Mouse (Mus musculus): Measurements from ENCODE around the gene Gm13539.
A peak's percentile ranks its signal among the peaks of the same experiment; 100 is the strongest.
"Not testable (repeated sequence)": the region's sequence is repeated elsewhere in the genome, so short reads cannot be mapped to it uniquely, and the experiment has no call there.

Gene Gm13539

GRCm38 (mm10) chr2:25781957-25782356 is at the start of gene Gm13539:
Gene Gm13539 (plus strand): TSS chr2:25782257.
- no peak for DNase-seq (ENCODE audit: low read depth, low spot score)

- DNase-seq (ENCODE audit: low read depth, low spot score) = no peak
Measured at GRCm38 (mm10) chr2:25733199-25733930, 48.7 kb upstream of the Gm13539 start.

DNA sequence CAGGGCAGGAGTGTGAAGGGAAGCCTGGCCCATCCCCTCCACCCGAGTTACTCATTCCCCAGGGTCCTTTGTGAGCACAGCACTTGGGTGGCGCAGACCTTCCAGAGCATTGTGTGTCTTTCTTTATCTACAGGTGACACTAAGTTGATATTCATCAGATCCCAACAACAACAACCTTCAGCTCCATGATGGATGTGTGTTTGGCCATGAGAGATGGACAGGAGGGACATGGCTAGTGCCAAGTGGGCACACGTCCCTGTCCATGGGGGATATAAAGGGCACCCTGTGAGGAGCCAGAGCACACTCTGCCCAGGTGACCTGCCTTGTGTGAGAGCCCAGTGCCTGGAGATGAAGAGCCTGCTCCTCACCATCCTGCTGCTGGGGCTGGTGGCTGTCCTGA is 45.3 kb upstream of the Gm13539 start, which contains the start of gene Obp2b:
Gene Obp2b, plus strand, starts transcription at position 301 of the 400 bp plus-strand sequence.
- DNase-seq (ENCODE audit: low read depth, low spot score) = not testable (repeated sequence)

DNA sequence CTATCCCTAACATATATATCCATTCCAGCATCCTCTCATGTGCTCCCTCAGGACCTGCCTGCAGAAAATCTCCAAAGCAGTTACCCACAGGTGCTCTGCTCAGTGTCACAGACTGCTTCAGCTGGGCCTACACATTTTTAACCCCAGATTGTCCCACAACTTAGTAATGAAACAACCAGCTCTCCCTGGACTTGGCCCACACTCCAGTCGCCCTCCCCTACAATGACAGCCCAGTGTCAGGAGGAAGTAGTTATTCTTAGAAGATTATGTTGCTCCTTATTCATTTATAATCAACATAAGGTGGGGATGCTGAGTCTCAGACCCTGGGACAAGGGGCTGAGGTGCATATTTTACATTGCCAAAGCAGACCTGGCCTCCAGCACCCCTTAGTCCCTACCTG is 40.4 kb upstream of the Gm13539 start:
- DNase-seq (ENCODE audit: low read depth, low spot score) = no peak

GRCm38 (mm10) chr2:25754201-25754600 is 27.9 kb upstream of the Gm13539 start:
- no peak for DNase-seq (ENCODE audit: low read depth, low spot score)

- DNase-seq (ENCODE audit: low read depth, low spot score) = no peak
Measured at GRCm38 (mm10) chr2:25758064-25758625, 23.9 kb upstream of the Gm13539 start.

- DNase-seq (ENCODE audit: low read depth, low spot score) = no peak
Measured at GRCm38 (mm10) chr2:25765269-25765668, 16.8 kb upstream of the Gm13539 start, which contains the start of gene Lcn3. Gene Lcn3 (plus strand): TSS chr2:25765569.

DNA sequence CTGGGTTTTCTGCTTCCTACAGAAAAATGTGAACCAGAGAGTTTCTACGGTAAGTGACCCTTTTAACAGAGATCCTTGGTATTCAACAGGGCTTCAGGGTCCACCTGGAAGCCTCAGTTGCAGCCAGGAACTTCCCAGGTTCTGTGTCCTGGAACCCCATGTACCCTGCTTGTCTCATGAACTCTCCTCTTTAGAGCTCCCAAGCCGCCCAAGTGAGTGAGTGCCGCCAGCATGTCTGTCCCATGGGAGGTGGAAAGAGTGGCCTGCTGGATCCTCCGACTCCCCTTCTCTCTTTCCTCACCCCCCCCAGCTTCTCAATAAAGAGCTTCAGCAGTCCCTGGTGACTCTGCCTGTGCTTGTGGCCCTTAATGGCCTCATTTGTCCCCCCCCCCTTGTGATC is 14.3 kb upstream of the Gm13539 start:
- DNase-seq (ENCODE audit: low read depth, low spot score) = no peak

DNA sequence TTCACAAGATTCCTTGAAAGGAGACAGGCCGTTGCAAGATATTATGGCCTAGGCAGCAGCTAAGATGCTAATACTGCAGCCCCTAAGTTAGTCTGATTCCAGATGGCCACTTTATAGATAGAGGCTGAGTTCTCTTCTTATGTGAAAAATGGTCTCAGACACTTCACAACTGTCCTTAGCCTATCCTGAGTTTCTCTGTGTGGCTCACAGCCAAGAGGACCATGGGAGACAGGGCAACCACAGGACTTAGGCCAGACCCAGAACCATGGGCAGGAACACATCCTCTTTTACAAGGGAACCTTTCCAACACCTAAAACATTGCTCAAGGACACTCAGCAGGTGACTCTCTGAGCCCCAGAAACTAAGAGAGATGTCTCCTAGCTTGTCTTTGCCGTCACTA is 8.6 kb upstream of the Gm13539 start:
- DNase-seq (ENCODE audit: low read depth, low spot score) = no peak

GRCm38 (mm10) chr2:25774640-25775039 is 7.4 kb upstream of the Gm13539 start:
- DNase-seq (ENCODE audit: low read depth, low spot score) = no peak

- no peak for DNase-seq (ENCODE audit: low read depth, low spot score)
Measured at GRCm38 (mm10) chr2:25775991-25776390, 6.1 kb upstream of the Gm13539 start.

GRCm38 (mm10) chr2:25776717-25777116 is 5.3 kb upstream of the Gm13539 start, which contains the start of gene Lcn11:
Gene Lcn11 (plus strand): TSS chr2:25777017.
- DNase-seq (ENCODE audit: low read depth, low spot score) = no peak

- no peak for DNase-seq (ENCODE audit: low read depth, low spot score)
Measured at GRCm38 (mm10) chr2:25779076-25779475, 3.0 kb upstream of the Gm13539 start.

- no peak for DNase-seq (ENCODE audit: low read depth, low spot score)
Measured at GRCm38 (mm10) chr2:25780921-25781320, 1.1 kb upstream of the Gm13539 start.

DNA sequence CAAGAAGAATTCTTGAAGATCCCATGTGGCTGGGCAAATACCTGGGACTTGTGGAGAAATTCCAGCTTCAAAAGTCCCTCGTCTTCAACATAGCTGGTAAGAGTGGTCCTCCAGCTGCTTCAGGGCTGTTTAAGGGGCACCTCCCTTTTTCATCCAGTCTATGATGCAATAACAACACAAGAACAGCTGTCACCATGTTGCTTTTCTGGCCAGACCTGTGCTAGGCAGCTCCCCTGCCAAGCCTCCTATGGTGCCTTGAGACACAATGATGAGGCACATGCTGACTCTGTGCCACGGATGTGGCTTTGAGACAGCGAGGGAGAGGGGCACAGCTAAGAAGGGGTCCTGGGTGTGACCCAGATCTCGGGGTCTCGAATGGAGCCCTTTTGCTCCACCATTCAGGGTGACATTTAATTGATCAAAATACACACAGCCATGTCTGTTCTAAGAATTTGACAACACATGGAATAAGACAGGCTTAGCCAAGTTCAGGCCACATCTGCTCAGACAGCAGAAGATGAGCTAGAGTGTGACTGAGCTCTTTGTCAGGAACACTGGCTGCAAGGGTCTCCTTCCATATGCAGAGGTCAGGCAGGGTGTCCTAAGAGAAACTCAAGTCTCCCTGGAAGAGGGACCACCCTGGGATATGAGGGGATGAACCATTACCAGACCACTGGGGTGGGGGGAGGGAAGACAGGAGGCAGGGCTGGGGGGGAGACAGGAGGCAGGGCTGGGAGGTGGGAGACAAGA is 3.7 kb downstream of the Gm13539 start:
- DNase-seq (ENCODE audit: low read depth, low spot score) = no peak

GRCm38 (mm10) chr2:25789092-25789491 is 7.0 kb downstream of the Gm13539 start:
- DNase-seq (ENCODE audit: low read depth, low spot score) = no peak

DNA sequence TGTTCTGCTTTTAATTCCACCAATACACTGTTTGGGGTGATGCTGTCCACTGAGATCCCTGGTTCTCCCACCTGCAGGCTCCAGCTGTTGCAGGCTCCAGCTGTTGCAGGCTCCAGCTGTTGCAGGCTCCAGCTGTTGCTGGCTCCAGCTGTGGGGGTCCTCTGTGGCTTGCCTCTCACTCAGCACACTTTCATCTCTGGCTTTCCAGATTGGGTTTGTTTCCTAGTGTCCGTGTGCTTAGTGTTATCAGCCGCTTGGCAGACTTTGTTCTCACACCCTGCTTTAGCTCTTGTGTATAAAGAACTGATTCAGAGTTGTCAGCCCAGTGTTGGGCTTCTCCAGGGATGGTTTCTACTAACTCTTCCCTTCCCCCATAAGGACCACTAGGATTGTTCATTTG is 15.6 kb downstream of the Gm13539 start:
- DNase-seq (ENCODE audit: low read depth, low spot score) = peak; percentile 5

DNA sequence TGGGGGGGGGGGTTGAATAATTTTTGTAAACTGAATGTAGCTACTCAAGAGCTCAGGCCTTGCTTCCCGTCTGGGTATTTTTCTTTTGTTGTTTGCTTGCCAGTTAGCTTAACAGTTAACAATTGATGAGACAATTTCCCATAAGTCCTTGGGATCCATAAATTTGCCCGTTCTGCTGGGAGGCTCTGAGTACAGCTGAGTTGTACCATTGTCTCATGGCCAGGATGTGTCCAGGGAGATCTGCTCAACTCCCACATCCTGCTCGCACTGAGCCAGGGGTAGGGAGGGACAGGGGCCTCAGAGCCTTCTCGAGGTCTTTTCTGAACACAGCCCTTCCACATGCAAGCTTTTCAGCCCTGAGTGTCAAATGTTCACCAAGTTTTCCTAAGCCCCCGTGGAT is 16.0 kb downstream of the Gm13539 start:
- DNase-seq (ENCODE audit: low read depth, low spot score) = peak; percentile 39

GRCm38 (mm10) chr2:25811711-25812110 is 29.7 kb downstream of the Gm13539 start:
- no peak for DNase-seq (ENCODE audit: low read depth, low spot score)

DNA sequence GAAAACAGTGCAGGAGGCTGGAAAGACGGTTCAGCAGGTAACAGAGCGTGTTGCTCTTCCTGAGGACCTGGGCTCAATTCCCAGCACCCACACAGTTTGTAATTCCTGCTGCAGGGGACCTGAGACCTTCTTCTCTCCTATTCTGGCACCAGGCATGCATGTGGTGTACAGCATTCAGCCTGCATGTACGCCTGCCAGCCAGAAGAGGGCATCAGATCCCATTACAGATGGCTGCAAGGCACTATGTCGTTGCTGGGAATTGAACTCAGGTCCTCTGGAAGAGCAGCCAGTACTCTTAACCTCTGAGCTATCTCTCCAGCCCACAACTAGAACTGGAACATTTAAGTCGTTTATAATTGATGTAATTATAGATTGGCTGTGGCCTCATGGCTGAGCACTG is 31.3 kb downstream of the Gm13539 start:
- no peak for DNase-seq (ENCODE audit: low read depth, low spot score)

GRCm38 (mm10) chr2:25815748-25816147 is 33.7 kb downstream of the Gm13539 start, which contains the start of gene Glt6d1:
Gene Glt6d1 (minus strand): TSS chr2:25815848.
- not testable (repeated sequence) for DNase-seq (ENCODE audit: low read depth, low spot score)

- no peak for DNase-seq (ENCODE audit: low read depth, low spot score)
Measured at GRCm38 (mm10) chr2:25822806-25823205, 40.7 kb downstream of the Gm13539 start, which contains the start of gene Lcn9. Gene Lcn9 (plus strand): TSS chr2:25823153.
